Mouse (Mus musculus) lung, adult 2 months (tissue): ENCODE results near the gene Serpina10.

ENCODE experiments used
- CTCF ChIP-seq: fragments of 200-500 bp; IDR thresholded peaks from 2 replicates; pipeline ENCODE4 v1.5.1; 2011; ENCODE audit warnings: mild to moderate bottlenecking, low read length, control low read depth; ENCODE audit not compliant: insufficient read depth
- POLR2A ChIP-seq: fragments of 200-500 bp; IDR thresholded peaks from 2 replicates; pipeline ENCODE4 v1.6.1; 2011; ENCODE audit warnings: low read depth, mild to moderate bottlenecking, control low read depth, low read length, borderline replicate concordance; ENCODE audit errors: extremely low read depth

GRCm38 (mm10) chr12:103635846-103636245, 4.6 kb upstream of the Serpina10 start:
- TF ChIP-seq CTCF (no peak), POLR2A (no peak)
